Mouse (Mus musculus) MEL (cell line): ENCODE measurements at regions not wholly inside any gene's neighbourhood (a gene's known extent, or its start where the extent isn't known, plus 50 kb on each side); places are given as distances from the start of the nearest gene placed in this dataset.

Experiments used
- CTCF ChIP-seq, 3 experiments: IDR thresholded peaks in 2 of 3; conservative IDR thresholded peaks in 1 of 3; 2 replicates each; pipeline ENCODE4 v1.5.1; 2011 to 2012; ENCODE audit warnings: low read length in 3 of 3, low read depth in 2 of 3, mild to moderate bottlenecking in 2 of 3, improper control_type of control experiment in 1 of 3, inconsistent platforms in 1 of 3, mixed read lengths in 1 of 3, moderate library complexity in 1 of 3; ENCODE audit not compliant: control insufficient read depth in 1 of 3, insufficient read depth in 1 of 3, poor library complexity in 1 of 3, severe bottlenecking in 1 of 3
- GABPA ChIP-seq: IDR thresholded peaks from 2 replicates; pipeline ENCODE4 v1.6.1; 2012; ENCODE audit warnings: low read depth, mild to moderate bottlenecking, inconsistent platforms, low read length, improper control_type of control experiment, moderate library complexity
- KAT2A ChIP-seq: conservative IDR thresholded peaks from 2 replicates; pipeline ENCODE4 v1.6.1; 2012; ENCODE audit warnings: low read depth, low read length, improper control_type of control experiment, inconsistent platforms
- MAFK ChIP-seq: IDR thresholded peaks from 2 replicates; pipeline ENCODE4 v1.6.1; 2011; ENCODE audit warnings: low read depth, mild to moderate bottlenecking, low read length, improper control_type of control experiment, borderline replicate concordance
- MEF2A ChIP-seq: IDR thresholded peaks from 2 replicates; pipeline ENCODE4 v1.6.1; 2014; ENCODE audit warnings: low read depth, mild to moderate bottlenecking, inconsistent platforms, low read length, improper control_type of control experiment; ENCODE audit not compliant: poor library complexity, insufficient replicate concordance, severe bottlenecking; ENCODE audit errors: extremely low read depth
- POLR2A ChIP-seq, 2 experiments: IDR thresholded peaks; 2 replicates each; pipeline ENCODE4 v1.6.1; 2011 to 2012; ENCODE audit warnings: low read length in 2 of 2, mild to moderate bottlenecking in 2 of 2, control low read depth in 1 of 2, improper control_type of control experiment in 1 of 2, low read depth in 1 of 2, moderate library complexity in 1 of 2; ENCODE audit not compliant: control insufficient read depth in 1 of 2, insufficient read depth in 1 of 2, poor library complexity in 1 of 2
- POLR2AphosphoS2 ChIP-seq: IDR thresholded peaks from 2 replicates; pipeline ENCODE4 v1.6.1; 2011; ENCODE audit warnings: low read length, improper control_type of control experiment
- SIN3A ChIP-seq: IDR thresholded peaks from 2 replicates; pipeline ENCODE4 v1.6.1; 2012; ENCODE audit warnings: low read length, improper control_type of control experiment, inconsistent platforms
- TAL1 ChIP-seq: IDR thresholded peaks from 2 replicates; pipeline ENCODE4 v1.6.1; 2012; ENCODE audit warnings: mild to moderate bottlenecking, inconsistent platforms, low read length, moderate library complexity, mixed read lengths
- USF1 ChIP-seq: IDR thresholded peaks from 2 replicates; pipeline ENCODE4 v1.6.1; 2014; ENCODE audit warnings: low read depth, mild to moderate bottlenecking, inconsistent platforms, low read length, improper control_type of control experiment, moderate library complexity
- USF2 ChIP-seq, 2 experiments: IDR thresholded peaks; 2 replicates each; pipeline ENCODE4 v1.6.1; 2011 to 2012; ENCODE audit warnings: improper control_type of control experiment in 2 of 2, low read length in 2 of 2, borderline replicate concordance in 1 of 2, inconsistent platforms in 1 of 2, low read depth in 1 of 2, mild to moderate bottlenecking in 1 of 2; ENCODE audit not compliant: insufficient read depth in 1 of 2

DNA sequence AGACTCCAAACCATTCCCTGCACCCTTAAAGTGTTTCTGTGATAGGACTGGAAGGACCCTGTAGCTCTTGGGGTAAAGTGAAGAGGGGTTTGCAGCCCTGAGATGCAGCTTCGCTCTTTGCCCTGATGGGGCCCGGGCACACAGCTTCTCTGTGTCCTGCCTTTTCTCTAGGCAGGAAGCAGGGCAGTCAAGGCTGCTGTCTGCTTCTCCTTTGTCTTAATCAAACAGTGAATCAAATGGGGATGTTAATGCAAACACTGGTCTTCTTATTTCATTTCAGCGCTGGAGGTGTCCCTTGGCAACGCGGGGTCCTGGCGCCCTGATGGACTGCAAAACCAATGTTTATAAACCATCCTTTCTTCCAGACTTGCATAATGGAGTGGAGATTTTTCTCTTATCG is 200.6 kb upstream of the Tle4 start:
- TF ChIP-seq KAT2A = no peak
- TF ChIP-seq USF2 (IDR thresholded peaks at IDR 0.05; ENCODE audit: borderline replicate concordance in 1 of 2, insufficient read depth in 1 of 2, low read depth in 1 of 2, low read length in 2 of 2) = no peak
- TF ChIP-seq MEF2A = no peak
- no peak for TF ChIP-seq USF1
- no peak for TF ChIP-seq CTCF (IDR thresholded peaks at IDR 0.05 in 2 of 3, conservative IDR thresholded peaks at IDR 0.05 in 1 of 3; ENCODE audit: control insufficient read depth in 1 of 3, insufficient read depth in 1 of 3, low read depth in 2 of 3, low read length in 3 of 3, poor library complexity in 1 of 3, severe bottlenecking in 1 of 3)
- TF ChIP-seq MAFK = no peak
- TF ChIP-seq GABPA = no peak
- TF ChIP-seq TAL1 = no peak
- no peak for TF ChIP-seq POLR2A (IDR thresholded peaks at IDR 0.05; ENCODE audit: control insufficient read depth in 1 of 2, insufficient read depth in 1 of 2, low read depth in 1 of 2, low read length in 2 of 2, poor library complexity in 1 of 2)
- TF ChIP-seq POLR2AphosphoS2 = no peak
- TF ChIP-seq SIN3A = no peak
